In genomic region chr4:115088611-115089338, GRCm38 (mm10) we compare ENCODE assay signal across 8 mouse cellular contexts. TPM values are rescaled to one million over a fixed set of nuclear protein-coding genes. Genes with fewer than 3 reads are reported as not detected.
DNase-seq lines count a peak whose midpoint lies in the region; ATAC-seq and TF ChIP-seq lines count a peak whose summit lies in the region.

Gene Pdzk1ip1 (plus strand): TSS chr4:115088708.

- no peaks in the 10 kb centered on the region for H3K36me3 ChIP-seq in heart, embryonic 10.5 days
- no peaks in the 10 kb centered on the region for H3K36me3 ChIP-seq in kidney, embryonic 14.5 days (ENCODE audit: control insufficient read depth, insufficient read depth, low read length)
- no peaks in the 10 kb centered on the region for H3K36me3 ChIP-seq in lung, postnatal 0 days (ENCODE audit: insufficient read depth, low read length)

- no peaks in the 10 kb centered on the region for H3K9me3 ChIP-seq in heart, embryonic 10.5 days
- no peaks in the 10 kb centered on the region for H3K9me3 ChIP-seq in kidney, embryonic 14.5 days (ENCODE audit: control insufficient read depth, low read length)
- no peaks in the 10 kb centered on the region for H3K9me3 ChIP-seq in lung, postnatal 0 days (ENCODE audit: low read length)

- intact Hi-C loops in heart, postnatal 25 days (cut with DNase I): loop anchor here (5.0 kb wide), 1 partner anchor 91 kb away; no protein-coding TSS in a partner anchor

- H3K27ac ChIP-seq in heart, embryonic 10.5 days: peak within 1 kb of the TSS; percentile 79
- H3K27ac ChIP-seq in kidney, embryonic 14.5 days (ENCODE audit: low read depth, low read length): peak within 1 kb of the TSS; percentile 37; the same call in 1 of the 2 replicates
- peak within 1 kb of the TSS; percentile 80 for H3K27ac ChIP-seq in lung, postnatal 0 days (ENCODE audit: low read length)

- no peak for TF ChIP-seq EP300 in lung, postnatal 0 days (IDR thresholded peaks at IDR 0.05)

- 12% methylated on average over 11 of the region's 11 CpGs for WGBS in heart, embryonic 10.5 days
- WGBS in kidney, embryonic 14.5 days: 9% methylated on average over 11 of the region's 11 CpGs
- 14% methylated on average over 11 of the region's 11 CpGs for WGBS in lung, postnatal 0 days

- peak within 1 kb of the TSS; percentile 36 for H3K4me3 ChIP-seq in heart, embryonic 10.5 days
- peak within 1 kb of the TSS; percentile 12 for H3K4me3 ChIP-seq in kidney, embryonic 14.5 days (ENCODE audit: low read length)
- H3K4me3 ChIP-seq in lung, postnatal 0 days (ENCODE audit: low read depth, low read length): peak within 1 kb of the TSS; percentile 18

- H3K27me3 ChIP-seq in heart, embryonic 10.5 days (ENCODE audit: insufficient read depth, poor library complexity, severe bottlenecking): peaks cover 80% of the 10 kb centered on the region
- peaks cover 21% of the 10 kb centered on the region for H3K27me3 ChIP-seq in kidney, embryonic 14.5 days (ENCODE audit: control insufficient read depth, insufficient read depth, low read length)
- no peaks in the 10 kb centered on the region for H3K27me3 ChIP-seq in lung, postnatal 0 days (replicated peaks; ENCODE audit: insufficient read depth, low read length)

- H3K9ac ChIP-seq in kidney, embryonic 14.5 days (ENCODE audit: low read depth, low read length): peak within 1 kb of the TSS; percentile 34; the same call in 1 of the 2 replicates
- no peak within 1 kb of the TSS; the same call in 1 of the 2 replicates for H3K9ac ChIP-seq in lung, postnatal 0 days (replicated peaks; ENCODE audit: low read depth)

- H3K4me2 ChIP-seq in kidney, embryonic 14.5 days (replicated peaks; ENCODE audit: low read depth, low read length): peak within 1 kb of the TSS; percentile 26
- peak within 1 kb of the TSS; percentile 45 for H3K4me2 ChIP-seq in lung, postnatal 0 days (replicated peaks; ENCODE audit: low read depth, low read length)

- no peak for TF ChIP-seq CTCF in lung, postnatal 0 days (IDR thresholded peaks at IDR 0.05)

- DNase-seq in heart, embryonic 10.5 days (ENCODE audit: low spot score): no peak
- DNase-seq in heart, postnatal 25 days (ENCODE audit: low spot score): no peak
- DNase-seq in lung, postnatal 0 days (ENCODE audit: low spot score): peak; percentile 93
- no peak for DNase-seq in cerebellum, postnatal 14 days
- DNase-seq in embryo, embryonic 9.5 days (ENCODE audit: extremely low spot score): no peak
- DNase-seq in adrenal gland, postnatal 14 days: no peak

- peaks cover 7% of the 10 kb centered on the region for H3K4me1 ChIP-seq in heart, embryonic 10.5 days
- H3K4me1 ChIP-seq in kidney, embryonic 14.5 days (ENCODE audit: control insufficient read depth, insufficient read depth, low read length): 0 out of 2 replicates have a peak, but pooled peaks cover 6% of the 10 kb centered on the region
- no peaks in the 10 kb centered on the region for H3K4me1 ChIP-seq in lung, postnatal 0 days (ENCODE audit: insufficient read depth, low read depth, low read length)

- ATAC-seq in activated CD4-positive, CD25-positive, alpha-beta regulatory T cell, adult 4 months: peak; percentile 52
- peak; percentile 5; the same call in 1 of the 2 replicates for ATAC-seq in kidney, embryonic 14.5 days (ENCODE audit: low FRiP score, low TSS enrichment)
- peak; percentile 87 for ATAC-seq in lung, postnatal 0 days

RNA-seq across cellular contexts. Expression of gene Pdzk1ip1, which starts in this region (rescaled TPM):
- 19.5 and 29.4 TPM in 2 replicates for polyA plus RNA-seq in heart, embryonic 10.5 days (2016; fragmentation: Nextera tagmentation; extraction: Ambion mirVana)
- total RNA-seq in heart, postnatal 25 days (2021): 1 to 10 TPM in 1 of 2 experiments, not detected in 1; 1.0 TPM
- 10 to 100 TPM; 31.4 to 40.8 TPM for polyA plus RNA-seq in activated CD4-positive, CD25-positive, alpha-beta regulatory T cell, adult 4 months (2017; shearing (Covaris generic))
- polyA plus RNA-seq in kidney, embryonic 14.5 days (2014; fragmentation: Nextera tagmentation; extraction: Ambion mirVana): 87.9 and 90.5 TPM in 2 replicates
- 99.9 and 117 TPM in 2 replicates for polyA plus RNA-seq in lung, postnatal 0 days (2015; fragmentation: Nextera tagmentation; extraction: Ambion mirVana)
- total RNA-seq in adrenal gland, postnatal 14 days (2021): 0.53 and 2.4 TPM in 2 replicates

Comparison
In these comparisons a context has a peak if more than half of its experiments do, and no peak if none do; other contexts are left out.
1. ATAC-seq: peak in every context shown above with its lines; median percentile 87 in lung, postnatal 0 days; 52 in activated CD4-positive, CD25-positive, alpha-beta regulatory T cell, adult 4 months; 5 in kidney, embryonic 14.5 days.